Mouse (Mus musculus): ENCODE results near the gene Grcc10.

Grcc10 gene

DNA sequence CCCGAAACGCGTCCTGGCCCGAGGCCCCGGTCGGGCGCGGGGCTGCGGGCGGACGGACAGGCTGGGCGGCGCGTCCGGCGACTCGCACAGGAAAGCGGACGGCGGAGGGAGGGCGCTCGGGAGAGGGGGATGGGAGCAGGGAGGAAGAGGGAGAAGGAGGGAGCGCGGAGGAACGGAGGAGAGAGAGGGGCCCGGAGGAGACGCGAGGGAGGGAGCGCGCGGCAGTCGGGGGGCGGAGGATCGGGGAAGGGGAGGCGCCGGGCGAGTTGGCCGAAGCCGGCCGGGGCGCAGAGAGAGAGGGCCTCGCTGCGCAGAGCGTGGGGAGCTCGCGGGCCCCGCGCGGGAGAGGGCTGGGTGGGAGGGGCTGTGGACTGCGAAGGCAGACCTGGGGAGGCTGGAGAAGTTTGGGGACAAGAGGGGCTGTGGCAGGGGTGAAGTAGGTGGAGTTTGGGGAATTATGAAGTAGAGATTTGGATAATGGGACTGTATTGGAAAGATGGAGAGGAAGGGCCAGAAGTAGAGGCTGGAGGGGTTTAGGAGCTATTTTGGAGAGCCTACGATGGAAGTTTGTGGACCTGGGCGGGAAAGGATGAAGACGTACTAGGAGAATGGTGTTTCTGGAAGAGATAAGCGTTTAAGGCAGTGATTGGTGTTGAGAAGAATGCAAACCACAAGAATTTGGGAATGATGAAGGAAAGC lies 15.6 kb upstream of the Grcc10 start:
- DNase-seq (ENCODE audit: low spot score in 2 of 2): peak in 1 of 2 experiments; percentile 41

DNA sequence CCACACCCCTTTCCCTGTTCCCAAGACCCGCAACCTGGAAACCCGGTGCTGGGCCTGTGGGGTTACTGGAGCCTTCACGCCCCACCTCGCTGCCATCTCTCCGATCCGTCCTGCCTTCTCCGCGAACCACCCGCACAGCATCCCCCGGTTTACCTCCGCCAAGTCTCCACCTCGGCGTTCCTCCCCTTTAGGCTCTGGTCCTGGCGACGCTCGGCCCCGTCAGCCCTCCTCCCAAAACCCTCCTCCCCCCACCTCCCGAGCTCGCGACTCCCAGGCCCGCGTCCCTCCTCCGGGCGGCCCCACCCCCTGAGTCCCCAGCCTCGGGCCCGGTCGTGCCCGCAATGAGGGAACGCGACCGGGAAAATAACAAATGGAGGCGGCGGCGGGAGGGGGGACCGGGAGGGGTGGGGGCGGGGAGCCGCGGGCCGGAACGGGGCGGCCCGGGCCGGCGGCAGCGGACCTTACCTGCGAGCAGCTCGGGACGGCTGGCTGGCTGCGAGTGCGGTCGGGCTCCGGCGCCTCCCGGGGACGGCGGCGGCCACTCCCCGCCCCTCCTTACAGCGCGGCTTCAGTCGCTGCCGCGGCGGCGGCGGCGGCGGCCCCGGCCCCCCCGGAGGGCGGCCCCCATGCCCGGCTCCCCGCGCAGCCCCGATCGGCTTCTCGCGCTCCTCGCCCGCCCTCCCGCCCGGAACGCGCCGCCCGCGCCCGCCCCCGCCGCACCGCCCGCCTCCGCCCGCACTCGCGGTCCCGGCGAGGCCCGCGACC lies 14.8 kb upstream of the Grcc10 start, which contains the start of the genes Gm45234 and Atn1:
Gm45234 (minus strand) TSS at position 191 of the 765 bp plus-strand sequence.
Atn1 (minus strand) TSS at position 694 of the 765 bp plus-strand sequence.
- no peak for DNase-seq (ENCODE audit: low spot score in 2 of 2)

DNA sequence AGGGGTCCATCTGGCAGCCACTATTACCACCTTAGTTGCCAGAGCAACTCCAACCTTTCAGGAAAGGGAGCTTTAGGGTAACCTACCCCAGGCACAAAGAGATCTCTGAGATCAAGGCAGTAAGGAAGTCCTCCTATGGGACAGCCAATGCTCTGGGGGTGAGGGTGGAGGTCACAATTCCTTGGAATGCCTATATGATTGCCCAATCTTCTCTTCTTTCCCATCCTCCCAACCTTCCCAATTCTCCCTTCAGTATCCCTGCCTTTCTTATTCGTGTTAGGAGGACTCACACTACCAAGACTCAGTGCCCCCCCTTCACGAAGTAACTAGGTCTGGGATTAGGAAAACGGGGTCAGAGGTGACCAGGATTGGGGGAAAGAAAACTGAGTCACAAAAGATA lies 14.1 kb upstream of the Grcc10 start:
- DNase-seq (ENCODE audit: low spot score in 2 of 2): no peak

DNA sequence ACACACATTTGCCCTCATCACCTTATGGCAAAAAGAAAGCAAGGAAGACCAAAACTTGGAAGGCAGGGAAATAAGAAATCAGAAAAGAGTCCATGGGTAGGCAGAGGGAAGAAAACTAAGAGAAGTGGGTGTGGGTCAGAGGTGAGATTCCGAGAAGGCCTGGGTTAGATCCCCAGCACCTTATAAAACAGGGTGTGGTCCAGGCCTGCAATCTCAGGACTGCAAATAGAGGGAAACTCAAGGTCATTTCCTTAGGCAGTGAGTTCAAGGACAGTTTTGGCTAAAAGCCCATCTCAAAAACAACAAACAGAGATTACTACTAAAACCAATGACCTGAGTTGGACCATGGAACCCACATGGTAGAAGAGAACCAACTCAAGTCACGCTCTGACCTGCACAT lies 12.7 kb upstream of the Grcc10 start:
- no peak for DNase-seq (ENCODE audit: low spot score in 2 of 2)

DNA sequence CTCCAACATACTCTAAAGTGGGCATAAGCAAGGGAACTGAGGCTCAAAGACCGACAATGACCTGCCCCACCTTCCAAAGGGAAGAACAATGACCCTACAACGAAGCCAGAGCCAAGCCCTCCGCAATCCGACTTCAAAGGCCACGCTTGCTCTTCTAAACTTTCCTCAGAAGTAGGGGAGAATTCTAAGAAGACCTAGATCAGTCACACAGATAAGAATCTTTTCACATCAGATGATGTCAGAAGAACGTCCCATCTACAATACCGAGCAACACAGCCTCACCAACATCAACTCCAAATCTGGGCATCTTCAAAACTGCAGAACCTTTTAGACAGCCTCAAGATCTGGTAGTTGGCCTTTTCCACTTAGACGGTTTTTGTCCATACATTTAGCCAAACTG lies 9.2 kb upstream of the Grcc10 start:
- DNase-seq (ENCODE audit: low spot score in 2 of 2): no peak

DNA sequence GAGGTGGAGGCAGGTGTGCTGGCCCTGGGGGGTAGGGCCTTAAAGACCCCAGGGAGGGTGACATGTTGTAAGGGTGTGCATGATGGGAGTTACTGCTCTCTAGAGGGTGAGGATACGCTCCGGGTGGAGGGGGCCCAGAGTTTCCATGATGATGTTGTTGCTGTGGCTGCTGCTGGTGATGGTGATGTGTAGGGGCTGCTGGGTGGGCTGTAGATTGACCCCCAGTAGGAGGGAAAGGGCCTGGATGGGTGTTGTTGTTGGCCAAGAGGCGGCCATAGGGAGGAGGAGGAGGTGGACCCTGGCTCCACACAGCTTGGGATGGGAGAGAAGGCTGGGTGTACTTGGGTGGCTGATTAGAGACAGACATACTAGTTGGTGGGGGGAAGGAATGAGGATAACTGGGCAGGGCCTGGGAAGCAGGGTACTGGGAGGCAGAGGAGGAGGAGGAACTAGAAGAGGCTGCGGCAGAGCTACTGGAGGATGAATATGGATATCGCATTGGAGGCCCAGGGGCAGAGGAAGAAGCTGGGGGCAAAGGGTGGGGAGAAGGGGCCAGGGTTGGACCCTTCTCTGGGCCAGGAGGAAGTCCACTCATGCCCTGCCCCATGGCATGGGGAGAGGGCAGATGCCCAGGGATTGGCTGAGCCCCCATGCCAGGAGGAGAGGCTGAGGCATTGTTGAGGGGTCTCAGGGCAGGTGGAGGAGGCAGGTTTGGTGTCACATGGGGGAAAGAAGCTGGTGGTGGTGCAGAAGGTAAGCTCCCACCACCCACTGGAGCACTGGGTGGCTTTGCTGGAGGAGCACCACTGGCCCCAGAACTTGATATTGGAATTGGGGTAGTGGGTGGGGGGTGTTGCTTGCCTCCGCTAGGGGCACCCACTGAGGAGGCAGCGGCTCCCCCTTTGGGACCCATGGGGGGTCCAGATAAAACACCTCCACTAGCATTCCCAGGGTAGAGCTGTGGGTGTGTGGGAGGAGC lies 5.8 kb upstream of the Grcc10 start:
- DNase-seq (ENCODE audit: low spot score in 2 of 2): no peak

DNA sequence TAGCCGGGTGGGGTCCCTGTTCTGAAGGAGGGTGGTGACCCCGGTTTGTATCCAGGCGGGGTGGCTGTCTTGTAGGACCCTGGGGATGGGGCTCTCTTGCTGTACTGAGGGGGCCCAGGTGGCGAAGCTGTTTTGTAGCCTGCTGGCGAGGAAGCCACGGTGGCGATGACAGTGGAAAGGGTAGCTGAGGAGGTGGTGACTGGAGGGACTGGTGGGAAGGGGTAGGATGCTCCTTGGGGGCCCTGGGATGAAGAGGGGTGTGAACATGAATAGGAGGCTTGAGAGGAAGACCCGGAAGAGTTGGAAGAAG lies 5.1 kb upstream of the Grcc10 start:
- DNase-seq (ENCODE audit: low spot score in 2 of 2): no peak

DNA sequence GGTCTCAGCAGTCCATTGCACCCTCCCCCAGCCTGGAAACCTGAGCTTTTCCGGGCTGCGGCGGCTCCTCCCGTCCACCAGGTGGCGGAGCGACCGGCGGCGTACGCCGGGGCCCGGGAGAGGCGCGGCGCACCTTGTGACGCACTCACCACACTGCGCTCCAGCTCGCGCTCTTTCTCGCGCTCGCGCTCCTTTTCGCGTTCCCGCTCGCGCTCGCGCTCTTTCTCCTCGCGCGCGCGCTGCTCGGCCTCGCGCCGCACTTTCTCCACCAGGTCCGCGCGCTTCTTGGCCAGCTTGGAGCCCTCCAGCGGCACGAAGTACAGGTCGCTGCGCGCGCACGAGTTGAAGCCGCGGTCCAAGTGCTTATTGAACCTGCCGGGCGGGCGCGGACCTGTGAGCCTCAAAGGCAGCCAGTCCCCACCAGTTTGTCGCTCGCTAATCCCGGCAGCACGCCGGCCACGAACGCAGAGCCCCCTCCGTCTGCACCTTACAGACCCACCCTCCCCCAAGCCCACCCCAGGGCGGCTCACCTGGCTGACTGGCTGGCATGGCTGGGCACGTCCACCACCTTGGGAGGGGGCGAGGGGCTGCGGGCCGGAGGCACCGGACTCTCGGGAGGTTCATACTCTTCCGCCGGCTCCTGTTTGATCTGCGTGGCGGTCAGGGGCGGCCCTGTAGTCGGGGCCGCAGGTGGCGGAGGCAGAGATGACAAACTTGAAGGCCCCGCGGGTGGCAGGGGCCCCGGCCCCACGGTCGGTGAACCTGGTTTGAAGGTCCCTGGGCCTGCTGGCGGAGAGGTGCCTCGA lies 4.5 kb upstream of the Grcc10 start:
- peak; percentile 86 to 94 for DNase-seq (ENCODE audit: low spot score in 2 of 2)

DNA sequence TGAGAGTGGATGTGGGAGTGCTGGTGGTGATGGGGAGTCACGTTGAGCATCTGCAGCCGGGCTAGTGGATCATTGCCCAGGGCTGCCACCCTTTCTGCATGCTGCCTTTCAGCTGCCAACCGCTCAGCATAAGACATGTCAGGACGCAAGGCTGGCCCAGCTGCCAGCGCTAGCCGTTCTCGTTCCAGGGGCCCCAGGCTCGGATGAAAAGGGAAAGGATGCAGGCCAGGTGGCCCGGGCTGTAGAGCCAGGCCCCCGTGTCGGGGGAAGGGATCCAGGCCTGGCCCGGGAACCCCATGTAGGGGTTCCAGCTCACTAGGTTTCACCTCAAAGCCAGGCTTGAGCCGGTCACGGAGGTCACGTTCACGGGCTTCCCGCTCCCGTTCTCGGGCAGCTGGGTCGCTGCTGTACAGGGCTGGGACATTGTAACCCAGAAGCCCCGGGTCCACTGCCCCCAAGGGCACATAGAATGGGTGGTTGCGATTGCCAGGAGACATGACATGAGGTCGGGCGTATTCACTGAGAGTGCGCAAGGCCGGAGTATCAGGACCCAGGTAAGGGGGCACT lies 3.7 kb upstream of the Grcc10 start:
- no peak for DNase-seq (ENCODE audit: low spot score in 2 of 2)

DNA sequence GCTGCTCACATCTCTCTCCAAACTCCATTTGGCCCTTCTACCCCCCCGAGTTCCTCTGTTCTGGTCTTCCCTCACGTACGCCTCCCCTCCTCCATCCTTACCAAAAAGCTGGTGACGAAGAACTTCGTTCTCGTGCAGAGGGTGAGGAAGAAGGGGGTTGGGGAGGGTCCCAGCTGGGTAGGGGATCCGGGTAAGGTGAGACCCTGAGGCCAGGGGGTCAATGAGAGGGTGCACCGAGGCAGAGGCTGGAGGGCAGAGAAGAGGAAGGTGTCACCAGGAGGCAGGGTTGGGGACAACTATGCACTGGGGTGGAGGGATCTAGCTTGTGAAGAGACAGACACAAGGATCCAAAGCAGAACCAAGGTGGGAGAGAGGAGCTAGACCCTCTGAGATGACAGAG lies 2.5 kb upstream of the Grcc10 start:
- DNase-seq (ENCODE audit: low spot score in 2 of 2): no peak

DNA sequence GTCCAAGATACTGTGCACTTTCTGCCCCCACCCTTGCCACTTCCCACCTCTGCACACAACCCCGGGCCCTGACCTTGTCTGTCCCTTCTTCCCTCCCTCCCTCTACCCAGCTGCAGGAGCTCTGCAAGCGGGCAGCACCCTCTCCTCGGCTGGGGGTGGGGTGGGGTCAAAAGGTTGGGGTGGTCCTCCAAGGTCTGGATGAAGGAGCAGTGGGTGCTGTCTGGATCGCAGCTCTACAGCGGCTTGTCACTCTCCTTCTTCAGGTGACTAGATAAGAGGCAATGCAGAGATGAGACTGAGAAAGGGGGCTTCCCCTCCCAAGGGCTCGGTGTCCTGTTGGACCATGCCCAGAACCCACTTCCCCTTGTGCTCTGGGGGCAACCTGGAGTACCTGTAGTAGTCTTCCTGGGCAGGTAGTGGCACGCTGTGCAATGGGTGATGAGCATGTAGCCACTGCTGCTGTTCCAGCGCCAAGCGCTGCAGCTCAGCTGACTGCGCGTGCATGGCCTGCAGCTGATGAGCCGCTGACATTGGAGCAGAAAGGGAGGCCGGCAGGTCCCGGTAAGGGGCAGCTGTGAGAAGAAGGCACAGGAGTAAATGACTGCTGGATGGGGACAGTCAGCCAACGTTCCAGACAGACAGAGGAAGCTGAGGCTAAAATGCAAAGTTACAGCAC lies 1.8 kb upstream of the Grcc10 start:
- DNase-seq (ENCODE audit: low spot score in 2 of 2): no peak

DNA sequence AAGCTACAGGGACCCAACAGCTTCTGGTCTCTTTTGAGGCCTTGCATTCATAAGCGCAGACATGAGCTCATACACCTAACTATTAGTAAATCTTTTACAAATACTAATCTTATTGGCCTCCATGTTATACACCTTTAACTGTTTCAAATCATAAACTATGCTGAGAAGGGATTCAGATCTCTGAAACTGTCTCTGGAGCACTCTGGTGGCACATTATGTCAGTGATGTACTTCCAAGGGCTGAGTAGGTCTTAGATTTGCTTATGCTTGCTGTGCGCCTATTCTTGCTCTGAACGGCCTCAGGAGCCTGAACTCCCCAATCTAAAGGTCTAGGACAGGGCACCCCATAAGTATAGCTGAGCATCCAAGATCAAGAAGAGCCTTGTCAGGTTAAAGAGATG lies 668 bp upstream of the Grcc10 start:
- DNase-seq (ENCODE audit: low spot score in 2 of 2): no peak

DNA sequence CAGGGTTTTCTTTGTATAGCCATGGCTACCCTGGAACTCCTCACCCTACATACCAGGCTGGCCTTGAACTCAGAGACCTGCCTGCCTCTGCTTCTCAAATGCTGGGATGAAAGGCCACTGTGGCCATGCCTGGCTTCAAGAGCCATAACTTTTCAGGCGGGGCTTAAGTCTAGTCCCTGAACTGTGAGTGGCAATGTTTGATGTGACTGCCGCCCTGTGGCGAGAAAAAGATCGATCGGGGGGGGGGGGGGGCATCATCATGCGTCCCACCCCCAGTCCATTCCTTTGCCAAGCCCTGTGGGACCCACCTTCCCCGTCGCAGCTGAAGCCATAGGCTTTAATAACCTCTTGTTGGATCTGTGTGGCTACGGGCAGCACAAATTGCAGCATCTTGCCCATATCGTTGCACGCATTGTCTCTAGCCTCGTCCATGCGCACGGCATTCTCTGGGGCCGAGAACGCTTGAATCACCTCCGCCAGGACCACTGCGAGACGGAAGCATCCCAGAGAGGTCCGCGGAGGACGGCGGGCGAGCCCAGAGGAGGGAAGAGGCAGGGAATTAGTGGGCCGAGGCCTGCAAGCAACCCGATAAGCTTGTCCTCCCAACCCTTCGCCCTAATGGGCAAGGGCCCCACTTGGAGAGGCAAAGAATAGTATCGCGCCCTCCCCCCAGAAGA lies 825 bp downstream of the Grcc10 start:
- peak; percentile 43 to 53 for DNase-seq (ENCODE audit: low spot score in 2 of 2)

DNA sequence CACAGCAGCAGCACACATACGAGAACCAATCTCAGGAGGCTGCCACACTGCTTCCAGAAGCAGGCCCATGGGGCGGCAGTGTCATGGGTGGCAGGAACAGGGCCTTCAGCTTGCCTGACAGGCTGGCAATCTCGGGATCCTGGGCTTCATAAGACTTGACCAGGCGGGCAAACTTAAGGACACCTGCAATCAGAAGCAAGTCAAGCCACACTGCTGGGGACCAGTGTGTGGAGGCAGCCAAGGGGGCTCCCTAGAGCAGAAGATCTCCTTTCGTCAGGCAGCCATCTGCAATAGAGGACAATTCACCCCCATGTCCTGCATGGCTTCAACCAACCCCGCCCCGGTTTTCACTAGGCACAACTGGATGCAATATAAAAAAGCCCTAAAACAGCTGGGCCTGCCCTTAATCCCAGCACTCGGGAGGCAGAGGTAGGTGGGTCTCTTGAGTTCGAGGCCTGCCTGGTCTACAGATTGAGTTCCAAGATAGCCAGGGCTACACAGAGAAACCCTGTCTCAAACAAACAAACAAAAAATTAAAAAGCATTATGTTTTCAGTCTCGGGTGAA lies 1.9 kb downstream of the Grcc10 start:
- DNase-seq (ENCODE audit: low spot score in 2 of 2): no peak

DNA sequence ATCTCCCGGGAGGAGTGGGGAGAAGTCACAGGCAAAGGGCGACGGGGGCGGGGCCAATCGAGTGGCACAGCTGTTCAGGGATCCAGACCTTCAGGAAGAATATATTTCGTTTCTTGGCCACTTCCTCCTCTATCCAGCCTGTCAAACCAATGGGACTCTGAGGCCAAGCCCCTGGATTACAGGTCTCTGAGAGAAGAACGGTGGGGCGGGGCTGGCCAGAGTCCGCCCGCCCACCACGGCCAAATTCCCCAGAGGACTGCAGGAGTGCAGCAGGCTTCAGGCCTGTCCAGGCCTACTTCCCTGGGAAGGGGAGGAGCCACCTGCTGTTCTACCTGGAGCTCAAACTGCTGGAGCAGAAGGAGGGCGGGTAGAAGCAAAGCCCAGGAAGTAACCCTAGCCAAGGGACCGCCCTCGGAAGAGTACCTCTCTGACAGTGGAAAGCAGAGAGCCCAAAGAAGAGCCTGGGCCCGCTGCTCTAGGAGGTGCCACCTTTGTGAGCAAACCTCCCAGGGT lies 2.6 kb downstream of the Grcc10 start, which contains the start of gene Ptpn6:
Ptpn6 (minus strand) TSS at position 204 of the 513 bp plus-strand sequence.
- DNase-seq (ENCODE audit: low spot score in 2 of 2): no peak

DNA sequence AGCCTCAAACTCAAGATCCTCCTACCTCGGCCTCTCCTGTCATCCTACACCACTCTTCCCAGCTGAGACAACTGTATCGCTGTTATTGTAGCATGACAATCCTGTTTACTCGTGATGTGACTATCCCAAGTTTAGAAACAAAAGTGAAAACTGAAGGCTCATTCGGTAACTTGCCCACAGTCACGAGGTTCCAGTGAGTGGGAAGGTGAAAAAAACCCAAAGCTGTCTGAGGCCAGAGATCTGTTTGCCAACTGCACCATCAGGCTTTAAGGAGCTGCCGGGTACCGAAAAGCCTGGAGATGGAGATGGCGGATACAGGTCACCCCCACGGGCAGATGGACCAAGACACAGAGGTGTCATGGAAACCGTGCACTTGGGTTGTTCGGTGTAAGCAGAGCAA lies 4.1 kb downstream of the Grcc10 start:
- DNase-seq (ENCODE audit: low spot score in 2 of 2): no peak

DNA sequence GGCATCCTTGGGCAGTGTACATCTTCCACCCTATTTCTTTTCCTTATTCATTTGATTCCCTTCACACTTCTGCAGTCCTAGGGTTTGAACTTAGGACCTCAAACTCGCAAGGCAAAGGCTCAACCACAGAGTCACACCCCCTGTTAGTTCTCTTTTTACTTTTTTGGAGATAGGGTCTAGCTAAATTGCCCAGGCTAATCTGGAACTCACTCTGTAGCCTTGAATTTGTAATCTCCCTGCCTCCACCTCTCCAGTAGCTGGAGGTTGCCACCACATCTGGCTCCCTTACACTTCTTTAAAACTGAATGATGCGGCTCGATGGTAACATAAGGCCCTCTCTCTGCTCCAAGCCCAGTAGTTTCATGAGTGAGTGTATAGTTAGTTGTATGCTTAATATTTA lies 6.8 kb downstream of the Grcc10 start:
- no peak for DNase-seq (ENCODE audit: low spot score in 2 of 2)

DNA sequence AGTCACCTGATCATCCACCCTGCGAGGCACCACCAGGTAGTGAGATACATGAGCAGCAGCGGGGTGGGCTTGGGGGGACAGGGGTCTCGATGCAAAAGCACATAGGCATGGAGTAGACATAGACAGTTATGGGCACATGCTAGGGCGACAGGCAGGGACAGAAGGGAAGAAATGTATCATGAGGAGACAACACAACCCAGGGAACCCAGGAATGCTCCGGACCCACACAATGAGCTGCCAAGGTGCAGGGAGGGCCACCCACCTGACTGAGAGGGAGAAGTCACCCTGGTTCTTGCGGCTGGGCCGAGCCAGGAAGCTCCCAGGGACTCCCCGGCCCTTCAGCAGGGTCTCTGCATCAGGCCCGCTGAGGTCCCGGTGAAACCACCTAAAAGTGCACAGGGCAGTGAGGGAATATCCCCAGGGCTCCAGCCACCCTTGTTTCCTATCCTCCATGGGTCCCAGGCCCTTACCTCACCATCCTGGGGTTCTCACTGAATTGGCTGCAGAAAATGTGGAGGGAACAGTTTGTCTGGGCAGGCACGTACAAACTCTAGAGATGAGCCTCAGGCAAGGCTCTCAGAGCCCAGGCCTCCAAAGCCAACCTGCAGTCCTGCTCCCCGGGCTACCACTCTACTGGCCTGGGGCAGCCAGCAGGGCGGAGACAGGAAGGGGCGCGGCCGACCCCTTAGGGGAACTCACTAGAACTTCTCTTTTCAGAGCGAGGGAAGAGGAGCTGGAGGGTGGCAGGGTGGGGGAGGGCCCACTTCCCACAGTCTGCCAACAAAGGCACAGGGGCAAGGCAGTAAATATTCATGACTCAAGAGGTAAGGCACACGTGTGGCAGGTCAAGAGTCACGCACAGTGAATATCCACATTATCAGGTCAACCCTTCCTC lies 8.5 kb downstream of the Grcc10 start:
- peak; percentile 71 to 80 for DNase-seq (ENCODE audit: low spot score in 2 of 2)

All from spleen, postnatal 14 days (tissue).